Mouse (Mus musculus) stomach, postnatal 0 days (tissue): ENCODE results near the gene 1700020N01Rik. TPM values are rescaled to one million over a fixed set of nuclear protein-coding genes. Genes with fewer than 3 reads are reported as not detected.

Experiments used
- ATAC-seq: fragments of 200-750 bp; cut with Nextera tagmentation; 2 replicates; pipeline ENCODE4 v1.8.0; 2017; ENCODE audit not compliant: low FRiP score, low TSS enrichment
- DNase-seq: peaks from one replicate; pipeline ENCODE4 v3.0.0-alpha.2; 2016; ENCODE audit warnings: low spot score
- H3K27ac ChIP-seq: fragments of 300-500 bp; sonication (generic); replicated peaks from 2 replicates; pipeline ENCODE4 v1.5.1; 2014; ENCODE audit warnings: mild to moderate bottlenecking, control low read depth
- H3K27me3 ChIP-seq: fragments of 300-500 bp; sonication (generic); 2 replicates; pipeline ENCODE4 v1.6.1; 2014; ENCODE audit warnings: low read length; ENCODE audit not compliant: control insufficient read depth, insufficient read depth
- H3K36me3 ChIP-seq: fragments of 300-500 bp; sonication (generic); 2 replicates; pipeline ENCODE4 v1.6.1; 2014; ENCODE audit warnings: low read length, mixed read lengths; ENCODE audit not compliant: control insufficient read depth, insufficient read depth
- H3K4me1 ChIP-seq: fragments of 300-500 bp; sonication (generic); replicated peaks from 2 replicates; pipeline ENCODE4 v1.6.1; 2014; ENCODE audit warnings: antibody characterized with exemption; ENCODE audit not compliant: control insufficient read depth, insufficient read depth
- H3K4me2 ChIP-seq: fragments of 300-500 bp; sonication (generic); replicated peaks from 2 replicates; pipeline ENCODE4 v1.6.1; 2014; ENCODE audit warnings: low read depth, mild to moderate bottlenecking, control low read depth, moderate library complexity
- H3K4me3 ChIP-seq: fragments of 300-500 bp; sonication (generic); 2 replicates; pipeline ENCODE4 v1.5.1; 2014; ENCODE audit warnings: low read depth, low read length, control low read depth
- H3K9ac ChIP-seq: fragments of 300-500 bp; sonication (generic); 2 replicates; pipeline ENCODE4 v1.6.1; 2014; ENCODE audit warnings: mild to moderate bottlenecking, low read length, control low read depth, mixed read lengths
- H3K9me3 ChIP-seq: fragments of 300-500 bp; sonication (generic); 2 replicates; pipeline ENCODE4 v1.6.1; 2016; ENCODE audit warnings: low read length; ENCODE audit not compliant: control insufficient read depth
- CTCF ChIP-seq: IDR thresholded peaks from 2 replicates; pipeline ENCODE4 v1.5.1; 2016; ENCODE audit warnings: antibody characterized with exemption, low read depth, mild to moderate bottlenecking, moderate library complexity
- EP300 ChIP-seq: optimal IDR thresholded peaks from 2 replicates; pipeline ENCODE3; 2016; ENCODE audit warnings: antibody characterized with exemption
- WGBS: fragments of 180-500 bp; shearing (Covaris S2); extraction: QIAGEN DNeasy Blood & Tissue Kit; methylation state at CpG from one replicate; pipeline ENCODE4 v1.1.7; 2014; 5-methylcytosine and 5-hydroxymethylcytosine counted together
- polyA plus RNA-seq: library from polyadenylated mRNA; unstranded; fragments of >200 nt; fragmentation: Nextera tagmentation; extraction: Ambion mirVana; gene quantifications from 2 replicates; pipeline ENCODE4 v1.2.1, GENCODE M21; 2015

1700020N01Rik gene
- polyA plus RNA-seq, 1 experiment from 2014 or later = not detected

GRCm38 (mm10) chr10:21659576-21660246 is 66.8 kb downstream of the 1700020N01Rik start:
- Histone ChIP-seq H3K27ac (no peak overlapping the region), H3K4me2 (no peak overlapping the region), H3K27me3 (no peaks in the 10 kb centered on the region), H3K4me3 (no peak overlapping the region), H3K9me3 (no peaks in the 10 kb centered on the region), H3K36me3 (no peaks in the 10 kb centered on the region), H3K4me1 (no peaks in the 10 kb centered on the region), H3K9ac (no peak overlapping the region)
- DNase-seq (no peak), ATAC-seq (no peak)
- no peak for TF ChIP-seq CTCF
- TF ChIP-seq EP300 = no peak
- WGBS = 72% methylated on average over 8 of the region's 8 CpGs

- TF ChIP-seq EP300 (no peak), CTCF (no peak)
- Histone ChIP-seq H3K4me2 (0 out of 2 replicates have a peak overlapping the region, but pooled peaks have one; percentile 21), H3K27ac (no peak overlapping the region; the same call in 1 of the 2 replicates), H3K9me3 (no peaks in the 10 kb centered on the region), H3K4me1 (no peaks in the 10 kb centered on the region), H3K27me3 (no peaks in the 10 kb centered on the region), H3K36me3 (no peaks in the 10 kb centered on the region), H3K9ac (no peak overlapping the region), H3K4me3 (no peak overlapping the region)
- 50% methylated on average over 17 of the region's 17 CpGs for WGBS
- DNase-seq = peak; percentile 17
- ATAC-seq = peak; percentile 60; the same call in 1 of the 2 replicates
Measured at GRCm38 (mm10) chr10:21668976-21669375, 76.0 kb downstream of the 1700020N01Rik start.

- DNase-seq (no peak), ATAC-seq (no peak)
- no peak for TF ChIP-seq CTCF
- TF ChIP-seq EP300 = no peak
- Histone ChIP-seq H3K27ac (no peak overlapping the region), H3K36me3 (no peaks in the 10 kb centered on the region), H3K9ac (no peak overlapping the region), H3K9me3 (no peaks in the 10 kb centered on the region), H3K4me2 (no peak overlapping the region), H3K4me1 (no peaks in the 10 kb centered on the region), H3K4me3 (no peak overlapping the region), H3K27me3 (no peaks in the 10 kb centered on the region)
- 62% methylated on average over 11 of the region's 11 CpGs for WGBS
Measured at GRCm38 (mm10) chr10:21669750-21670161, 76.8 kb downstream of the 1700020N01Rik start.

- no peak overlapping the region for H3K4me2 ChIP-seq
- TF ChIP-seq EP300 (no peak), CTCF (no peak)
- peak overlapping the region; percentile 41; the same call in 1 of the 2 replicates for H3K27ac ChIP-seq
- H3K4me3 ChIP-seq = no peak overlapping the region
- no peak for DNase-seq
- no peak overlapping the region for H3K9ac ChIP-seq
- no peaks in the 10 kb centered on the region for H3K36me3 ChIP-seq
- WGBS = 76% methylated on average over 5 of the region's 5 CpGs
- H3K9me3 ChIP-seq = no peaks in the 10 kb centered on the region
- no peaks in the 10 kb centered on the region for H3K27me3 ChIP-seq
- no peak for ATAC-seq
- no peaks in the 10 kb centered on the region for H3K4me1 ChIP-seq
Measured at GRCm38 (mm10) chr10:21670168-21670567, 77.2 kb downstream of the 1700020N01Rik start.

Other genes starting within 250 kb of the 1700020N01Rik start
- gene Aldh8a1, start 215.9 kb upstream of the 1700020N01Rik start, polyA plus RNA-seq = 0.05 and 0.38 TPM in 2 replicates